Mouse (Mus musculus): ENCODE results near the gene Gpi1. TPM values are rescaled to one million over a fixed set of nuclear protein-coding genes. Genes with fewer than 3 reads are reported as not detected.

Gene Gpi1
- polyA plus RNA-seq, 1 experiment from 2014 or later = 323 TPM

GRCm38 (mm10) chr7:34164671-34165070 lies 65.5 kb downstream of the Gpi1 start:
- 91% methylated on average over 7 of the region's 7 CpGs for WGBS
- TF ChIP-seq CTCF (IDR thresholded peaks at IDR 0.05; ENCODE audit: low read depth) = no peak
- no peaks in the 10 kb centered on the region for H3K4me1 ChIP-seq (replicated peaks; ENCODE audit: insufficient read depth, low read length)
- no peak overlapping the region for H3K9ac ChIP-seq (ENCODE audit: low read depth, low read length)
- DNase-seq (ENCODE audit: low spot score) (no peak), ATAC-seq (replicated peaks; ENCODE audit: low FRiP score, low read depth) (no peak)
- H3K4me2 ChIP-seq (ENCODE audit: low read length) = no peak overlapping the region
- H3K4me3 ChIP-seq (replicated peaks; ENCODE audit: low read depth, low read length) = no peak overlapping the region
- no peaks in the 10 kb centered on the region for H3K27me3 ChIP-seq (ENCODE audit: insufficient read depth, low read length)
- no peaks in the 10 kb centered on the region for H3K9me3 ChIP-seq (replicated peaks; ENCODE audit: low read length)
- H3K36me3 ChIP-seq (ENCODE audit: insufficient read depth, low read length) = peaks cover 41% of the 10 kb centered on the region
- H3K27ac ChIP-seq = no peak overlapping the region

DNA sequence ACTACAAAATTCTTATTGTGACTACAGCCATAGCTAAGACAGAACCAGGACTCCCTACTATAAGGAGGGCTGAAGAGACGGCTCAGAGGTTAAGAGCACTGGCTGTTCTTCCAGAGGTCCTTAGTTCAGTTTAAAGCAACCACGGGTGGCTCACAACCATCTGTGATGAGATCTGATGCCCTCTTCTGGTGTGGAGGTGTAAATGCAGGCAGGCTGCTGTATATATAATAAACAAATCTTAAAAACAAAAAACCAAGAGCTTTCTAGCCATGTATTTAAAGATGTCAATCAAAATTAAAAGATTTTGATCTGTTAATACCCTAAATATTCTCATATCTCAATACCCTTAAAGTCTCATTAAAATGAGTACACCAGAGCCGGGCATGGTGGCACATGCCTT lies 71.0 kb downstream of the Gpi1 start:
- TF ChIP-seq CTCF (IDR thresholded peaks at IDR 0.05; ENCODE audit: low read depth) = no peak
- H3K27ac ChIP-seq = no peak overlapping the region
- no peaks in the 10 kb centered on the region for H3K9me3 ChIP-seq (replicated peaks; ENCODE audit: low read length)
- ATAC-seq (replicated peaks; ENCODE audit: low FRiP score, low read depth) (no peak), DNase-seq (ENCODE audit: low spot score) (no peak)
- H3K27me3 ChIP-seq (ENCODE audit: insufficient read depth, low read length) = no peaks in the 10 kb centered on the region
- no peak overlapping the region for H3K9ac ChIP-seq (ENCODE audit: low read depth, low read length)
- H3K36me3 ChIP-seq (ENCODE audit: insufficient read depth, low read length) = peaks cover 78% of the 10 kb centered on the region
- no peak overlapping the region for H3K4me3 ChIP-seq (replicated peaks; ENCODE audit: low read depth, low read length)
- WGBS = 90% methylated on average over 3 of the region's 3 CpGs
- H3K4me1 ChIP-seq (replicated peaks; ENCODE audit: insufficient read depth, low read length) = no peaks in the 10 kb centered on the region
- no peak overlapping the region for H3K4me2 ChIP-seq (ENCODE audit: low read length)

DNA sequence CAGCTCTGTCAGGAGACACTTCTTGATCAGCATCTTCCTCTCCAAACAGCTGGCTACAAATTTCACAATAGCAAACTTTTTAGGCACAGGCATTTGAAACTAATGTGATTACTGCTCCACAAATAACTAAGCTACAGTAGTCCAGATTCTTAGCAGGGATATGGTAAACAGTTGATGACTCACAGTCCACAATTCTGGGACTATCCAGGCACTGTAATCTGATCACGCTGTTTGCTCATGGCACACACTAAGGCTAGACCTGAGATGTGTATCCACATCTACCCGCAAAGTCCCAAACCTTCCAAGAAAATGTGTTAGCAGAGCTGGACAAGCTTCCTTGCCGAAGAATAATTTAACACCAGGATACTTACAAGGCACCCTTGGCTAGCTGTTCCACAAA lies 72.1 kb downstream of the Gpi1 start:
- Histone ChIP-seq H3K36me3 (ENCODE audit: insufficient read depth, low read length) (peaks cover 82% of the 10 kb centered on the region), H3K9me3 (replicated peaks; ENCODE audit: low read length) (no peaks in the 10 kb centered on the region), H3K4me2 (ENCODE audit: low read length) (no peak overlapping the region), H3K27me3 (ENCODE audit: insufficient read depth, low read length) (no peaks in the 10 kb centered on the region), H3K4me1 (replicated peaks; ENCODE audit: insufficient read depth, low read length) (no peaks in the 10 kb centered on the region), H3K27ac (no peak overlapping the region), H3K4me3 (replicated peaks; ENCODE audit: low read depth, low read length) (no peak overlapping the region), H3K9ac (ENCODE audit: low read depth, low read length) (no peak overlapping the region)
- no peak for DNase-seq (ENCODE audit: low spot score)
- no peak for ATAC-seq (replicated peaks; ENCODE audit: low FRiP score, low read depth)
- 97% methylated on average over 3 of the region's 3 CpGs for WGBS
- no peak for TF ChIP-seq CTCF (IDR thresholded peaks at IDR 0.05; ENCODE audit: low read depth)

Other genes starting within 250 kb of the Gpi1 start
- not detected in 2 replicates for gene Scgb2b27, start 216.4 kb downstream of the Gpi1 start, polyA plus RNA-seq (2015; fragmentation: Nextera tagmentation; extraction: Ambion mirVana)
- not detected in 2 replicates for gene Scgb1b27, start 208.9 kb downstream of the Gpi1 start, polyA plus RNA-seq (2015; fragmentation: Nextera tagmentation; extraction: Ambion mirVana)
- not detected in 2 replicates for gene Scgb1b30, start 134.9 kb downstream of the Gpi1 start, polyA plus RNA-seq (2015; fragmentation: Nextera tagmentation; extraction: Ambion mirVana)
- gene Wtip, start 97.1 kb downstream of the Gpi1 start, polyA plus RNA-seq (2015; fragmentation: Nextera tagmentation; extraction: Ambion mirVana) = 6.3 and 8.0 TPM in 2 replicates
- 133 and 146 TPM in 2 replicates for gene Uba2, start 60.7 kb downstream of the Gpi1 start, polyA plus RNA-seq (2015; fragmentation: Nextera tagmentation; extraction: Ambion mirVana)
- 51.4 and 54.5 TPM in 2 replicates for gene Pdcd2l, start 33.7 kb downstream of the Gpi1 start, polyA plus RNA-seq (2015; fragmentation: Nextera tagmentation; extraction: Ambion mirVana)
- 0.32 TPM in 1 of 2 replicates, not detected in the other for gene Gm6096, start 20.7 kb upstream of the Gpi1 start, polyA plus RNA-seq (2015; fragmentation: Nextera tagmentation; extraction: Ambion mirVana)
- gene 4931406P16Rik, start 83.2 kb upstream of the Gpi1 start, polyA plus RNA-seq (2015; fragmentation: Nextera tagmentation; extraction: Ambion mirVana) = 39.1 and 41.2 TPM in 2 replicates
- gene Lsm14a, start 163.0 kb upstream of the Gpi1 start, polyA plus RNA-seq (2015; fragmentation: Nextera tagmentation; extraction: Ambion mirVana) = 78.7 and 82.0 TPM in 2 replicates